Mouse (Mus musculus) midbrain, embryonic 13.5 days (tissue): Measurements from ENCODE around the gene Epb41l1. TPM values are rescaled to one million over a fixed set of nuclear protein-coding genes. Genes with fewer than 3 reads are reported as not detected.
A peak's percentile ranks its signal among the peaks of the same experiment; 100 is the strongest.
"Not testable (repeated sequence)": the region's sequence is repeated elsewhere in the genome, so short reads cannot be mapped to it uniquely, and the experiment has no call there.

ENCODE experiments used
- ATAC-seq: fragments of 200-750 bp; cut with Nextera tagmentation; 2 replicates; pipeline ENCODE4 v1.8.0; 2017; ENCODE audit warnings: mild to moderate bottlenecking, moderate TSS enrichment, moderate library complexity
- H3K27ac ChIP-seq: fragments of 300-500 bp; sonication (generic); 2 replicates; pipeline ENCODE4 v1.5.1; 2015; ENCODE audit warnings: inconsistent platforms, mild to moderate bottlenecking, moderate library complexity
- H3K27me3 ChIP-seq: fragments of 300-500 bp; sonication (generic); 2 replicates; pipeline ENCODE4 v1.6.1; 2015; ENCODE audit warnings: mild to moderate bottlenecking, inconsistent platforms
- H3K36me3 ChIP-seq: fragments of 300-500 bp; sonication (generic); 2 replicates; pipeline ENCODE4 v1.6.1; 2015; ENCODE audit warnings: mild to moderate bottlenecking, inconsistent platforms
- H3K4me1 ChIP-seq: fragments of 300-500 bp; sonication (generic); replicated peaks from 2 replicates; pipeline ENCODE4 v1.6.1; 2015; ENCODE audit warnings: inconsistent platforms
- H3K4me2 ChIP-seq: fragments of 300-500 bp; sonication (generic); replicated peaks from 2 replicates; pipeline ENCODE4 v1.6.1; 2015; ENCODE audit warnings: moderate library complexity, mild to moderate bottlenecking, inconsistent platforms
- H3K4me3 ChIP-seq: fragments of 300-500 bp; sonication (generic); replicated peaks from 2 replicates; pipeline ENCODE4 v1.5.1; 2015; ENCODE audit warnings: mild to moderate bottlenecking, inconsistent platforms
- H3K9ac ChIP-seq: fragments of 300-500 bp; sonication (generic); replicated peaks from 2 replicates; pipeline ENCODE4 v1.6.1; 2015; ENCODE audit warnings: mild to moderate bottlenecking, inconsistent platforms
- H3K9me3 ChIP-seq: fragments of 300-500 bp; sonication (generic); 2 replicates; pipeline ENCODE4 v1.6.1; 2016; ENCODE audit warnings: mild to moderate bottlenecking, inconsistent platforms
- WGBS: fragments of 180-500 bp; shearing (Covaris S2); methylation state at CpG from one replicate; pipeline ENCODE4 v1.1.7; 2015; 5-methylcytosine and 5-hydroxymethylcytosine counted together
- polyA plus RNA-seq: library from polyadenylated mRNA; unstranded; fragments of >200 nt; fragmentation: Nextera tagmentation; extraction: Ambion mirVana; gene quantifications from 2 replicates; pipeline ENCODE4 v1.2.1, GENCODE M21; 2015

Gene Epb41l1
- polyA plus RNA-seq, 1 experiment from 2014 or later = 11.9 TPM

DNA sequence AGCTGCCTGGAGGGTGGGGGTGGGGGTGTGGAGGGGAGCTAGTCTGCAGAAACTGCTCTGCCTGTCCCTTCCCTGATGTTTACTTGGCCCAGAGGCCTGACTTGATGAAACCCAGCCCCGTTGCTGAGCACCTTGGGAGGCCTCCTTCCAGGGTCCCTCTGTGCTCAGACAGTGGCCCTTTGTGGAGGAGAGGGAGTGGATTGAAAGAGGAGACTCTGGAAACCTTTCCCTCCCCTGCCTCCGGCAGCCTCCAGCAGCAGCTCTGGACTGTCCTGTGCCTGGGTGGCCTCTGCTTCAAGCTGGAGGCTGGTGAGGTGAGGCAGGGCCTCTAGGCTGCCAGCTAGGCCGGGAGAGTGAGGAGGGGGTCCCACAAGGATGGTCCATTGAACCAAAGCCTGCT, 13.7 kb upstream of the Epb41l1 start:
- ATAC-seq = peak; percentile 53
- no peak overlapping the region for H3K4me3 ChIP-seq
- no peak overlapping the region for H3K27ac ChIP-seq
- no peak overlapping the region for H3K4me2 ChIP-seq
- peaks cover 18% of the 10 kb centered on the region for H3K4me1 ChIP-seq
- 4% methylated on average over 3 of the region's 3 CpGs for WGBS
- H3K36me3 ChIP-seq = no peaks in the 10 kb centered on the region
- no peaks in the 10 kb centered on the region for H3K27me3 ChIP-seq
- H3K9ac ChIP-seq = peak overlapping the region; percentile 36; the same call in 1 of the 2 replicates
- no peaks in the 10 kb centered on the region for H3K9me3 ChIP-seq

DNA sequence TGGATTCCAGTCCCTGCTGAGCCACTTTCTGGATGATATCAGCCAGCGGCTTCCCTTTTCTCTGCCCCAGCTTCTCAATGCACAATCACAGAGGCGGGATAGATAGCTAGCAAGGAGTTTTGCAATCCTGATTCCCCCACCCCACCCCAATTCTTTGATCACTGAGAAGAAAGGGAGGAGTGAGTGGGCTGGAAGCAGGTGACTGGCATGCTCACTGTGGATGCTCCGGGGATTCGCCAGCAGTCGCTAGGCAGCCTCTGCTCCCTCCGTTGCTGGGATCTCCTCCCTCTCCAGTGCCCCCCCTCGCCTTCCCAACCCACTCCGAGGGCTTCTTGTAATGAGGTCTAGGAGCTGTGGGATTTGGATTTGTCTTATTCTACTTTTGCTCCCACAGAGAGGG, 12.5 kb upstream of the Epb41l1 start:
- Histone ChIP-seq H3K4me2 (no peak overlapping the region; the same call in 1 of the 2 replicates), H3K9me3 (no peaks in the 10 kb centered on the region), H3K27me3 (no peaks in the 10 kb centered on the region), H3K4me1 (peaks cover 18% of the 10 kb centered on the region), H3K27ac (0 out of 2 replicates have a peak overlapping the region, but pooled peaks have one; percentile 35), H3K36me3 (no peaks in the 10 kb centered on the region), H3K9ac (0 out of 2 replicates have a peak overlapping the region, but pooled peaks have one; percentile 28), H3K4me3 (no peak overlapping the region)
- peak; percentile 72; the same call in 1 of the 2 replicates for ATAC-seq
- 14% methylated on average over 8 of the region's 8 CpGs for WGBS

DNA sequence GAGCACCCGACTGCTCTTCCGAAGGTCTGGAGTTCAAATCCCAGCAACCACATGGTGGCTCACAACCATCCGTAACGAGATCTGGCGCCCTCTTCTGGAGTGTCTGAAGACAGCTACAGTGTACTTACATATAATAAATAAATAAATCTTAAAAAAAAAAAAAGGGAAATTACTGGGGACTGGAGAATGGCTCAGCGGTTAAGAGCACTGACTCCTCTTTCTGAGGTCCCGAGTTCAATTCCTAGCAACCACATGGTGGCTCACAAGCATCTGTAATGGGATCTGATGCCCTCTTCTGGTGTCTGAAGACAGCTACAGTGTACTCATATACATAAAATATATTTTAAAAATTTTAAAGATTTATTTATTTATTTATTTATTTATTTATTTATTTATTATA, 9.4 kb upstream of the Epb41l1 start:
- not testable (repeated sequence) for H3K27me3 ChIP-seq, H3K9me3 ChIP-seq, H3K27ac ChIP-seq, H3K4me2 ChIP-seq, ATAC-seq, H3K9ac ChIP-seq, H3K4me3 ChIP-seq, H3K36me3 ChIP-seq
- WGBS = 74% methylated on average over 7 of the region's 7 CpGs
- H3K4me1 ChIP-seq = peaks cover 18% of the 10 kb centered on the region

DNA sequence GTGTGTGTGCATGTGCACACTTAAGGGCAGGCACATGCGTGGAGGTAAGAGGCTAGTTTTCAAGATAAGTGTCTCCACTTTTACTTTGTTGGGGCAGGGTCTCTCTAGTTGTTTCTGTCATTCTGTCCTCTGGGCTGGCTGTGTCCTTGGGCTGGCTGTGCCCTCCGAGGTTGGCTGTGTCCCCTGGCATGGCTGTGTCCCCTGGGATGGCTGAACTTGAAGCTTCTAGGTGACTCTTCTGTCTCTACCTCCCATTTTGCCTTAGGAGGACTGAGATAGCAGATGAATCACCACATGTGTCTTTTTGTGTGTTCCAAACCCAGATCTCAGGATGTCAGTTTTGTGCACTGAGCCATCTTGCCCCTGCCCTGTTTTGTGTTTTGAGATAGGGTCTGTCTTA, 5.7 kb upstream of the Epb41l1 start:
- 74% methylated on average over 2 of the region's 2 CpGs for WGBS
- no peak overlapping the region for H3K4me2 ChIP-seq
- H3K4me1 ChIP-seq = 0 out of 2 replicates have a peak, but pooled peaks cover 6% of the 10 kb centered on the region
- no peak overlapping the region for H3K4me3 ChIP-seq
- no peak overlapping the region for H3K27ac ChIP-seq
- H3K9ac ChIP-seq = no peak overlapping the region
- H3K36me3 ChIP-seq = no peaks in the 10 kb centered on the region
- ATAC-seq = no peak
- peaks cover 12% of the 10 kb centered on the region; the same call in 1 of the 2 replicates for H3K27me3 ChIP-seq
- H3K9me3 ChIP-seq = no peaks in the 10 kb centered on the region

- H3K27me3 ChIP-seq = peaks cover 12% of the 10 kb centered on the region; the same call in 1 of the 2 replicates
- WGBS = 72% methylated on average over 5 of the region's 5 CpGs
- ATAC-seq = no peak
These were observed 5.0 kb upstream of the Epb41l1 start for GRCm38 (mm10) chr2:156415674-156416073.

DNA sequence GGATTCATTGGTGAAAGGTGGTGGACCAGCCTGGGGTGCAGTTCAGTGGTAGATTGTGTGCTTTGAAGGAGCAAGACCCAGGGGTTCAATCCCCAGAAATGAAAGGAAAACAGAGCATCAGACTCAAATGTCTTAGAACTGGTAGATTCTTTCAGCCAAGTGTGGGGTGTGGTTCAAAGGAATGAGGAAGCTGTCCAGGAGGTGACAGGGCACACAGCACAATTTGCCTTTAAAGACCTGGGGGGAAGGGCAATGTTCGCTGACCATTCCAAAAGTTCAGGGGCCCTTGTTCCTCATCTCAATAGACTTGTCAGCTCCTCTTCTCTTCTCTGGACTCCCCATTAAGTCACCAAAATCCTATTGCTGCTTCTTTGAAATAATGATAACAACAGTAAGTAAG, 3.5 kb upstream of the Epb41l1 start:
- H3K4me3 ChIP-seq = no peak overlapping the region
- H3K4me2 ChIP-seq = no peak overlapping the region
- H3K9ac ChIP-seq = no peak overlapping the region
- H3K27me3 ChIP-seq = peaks cover 19% of the 10 kb centered on the region; the same call in 1 of the 2 replicates
- H3K27ac ChIP-seq = no peak overlapping the region
- no peaks in the 10 kb centered on the region for H3K9me3 ChIP-seq
- peaks cover 14% of the 10 kb centered on the region for H3K4me1 ChIP-seq
- WGBS = 79% methylated on average over 1 of the region's 1 CpGs
- no peaks in the 10 kb centered on the region for H3K36me3 ChIP-seq
- no peak for ATAC-seq

More at GRCm38 (mm10) chr2:156415674-156416073, 5.0 kb upstream of the Epb41l1 start:
- Histone ChIP-seq H3K9me3 (no peaks in the 10 kb centered on the region), H3K4me3 (no peak overlapping the region), H3K27ac (no peak overlapping the region), H3K4me2 (no peak overlapping the region), H3K36me3 (no peaks in the 10 kb centered on the region), H3K9ac (no peak overlapping the region), H3K4me1 (peaks cover 11% of the 10 kb centered on the region)

- no peak overlapping the region for H3K27ac ChIP-seq
- no peak for ATAC-seq
- no peaks in the 10 kb centered on the region for H3K36me3 ChIP-seq
- no peak overlapping the region for H3K4me2 ChIP-seq
- H3K4me3 ChIP-seq = no peak overlapping the region
- WGBS = 88% methylated on average over 5 of the region's 5 CpGs
- no peak overlapping the region for H3K9ac ChIP-seq
- H3K27me3 ChIP-seq = peaks cover 29% of the 10 kb centered on the region; the same call in 1 of the 2 replicates
- peaks cover 21% of the 10 kb centered on the region for H3K4me1 ChIP-seq
- no peaks in the 10 kb centered on the region for H3K9me3 ChIP-seq
These were observed 2.2 kb upstream of the Epb41l1 start for GRCm38 (mm10) chr2:156418467-156418866.

- Histone ChIP-seq H3K4me1 (peaks cover 34% of the 10 kb centered on the region), H3K36me3 (0 out of 2 replicates have a peak, but pooled peaks cover 3% of the 10 kb centered on the region), H3K27ac (peak overlapping the region; percentile 92), H3K27me3 (peaks cover 39% of the 10 kb centered on the region), H3K9ac (peak overlapping the region; percentile 88), H3K4me3 (peak overlapping the region; percentile 77), H3K9me3 (no peaks in the 10 kb centered on the region), H3K4me2 (peak overlapping the region; percentile 82)
- ATAC-seq = peak; percentile 43
- WGBS = 5% methylated on average over 13 of the region's 14 CpGs
These were observed 399 bp upstream of the Epb41l1 start for GRCm38 (mm10) chr2:156420327-156420693.

DNA sequence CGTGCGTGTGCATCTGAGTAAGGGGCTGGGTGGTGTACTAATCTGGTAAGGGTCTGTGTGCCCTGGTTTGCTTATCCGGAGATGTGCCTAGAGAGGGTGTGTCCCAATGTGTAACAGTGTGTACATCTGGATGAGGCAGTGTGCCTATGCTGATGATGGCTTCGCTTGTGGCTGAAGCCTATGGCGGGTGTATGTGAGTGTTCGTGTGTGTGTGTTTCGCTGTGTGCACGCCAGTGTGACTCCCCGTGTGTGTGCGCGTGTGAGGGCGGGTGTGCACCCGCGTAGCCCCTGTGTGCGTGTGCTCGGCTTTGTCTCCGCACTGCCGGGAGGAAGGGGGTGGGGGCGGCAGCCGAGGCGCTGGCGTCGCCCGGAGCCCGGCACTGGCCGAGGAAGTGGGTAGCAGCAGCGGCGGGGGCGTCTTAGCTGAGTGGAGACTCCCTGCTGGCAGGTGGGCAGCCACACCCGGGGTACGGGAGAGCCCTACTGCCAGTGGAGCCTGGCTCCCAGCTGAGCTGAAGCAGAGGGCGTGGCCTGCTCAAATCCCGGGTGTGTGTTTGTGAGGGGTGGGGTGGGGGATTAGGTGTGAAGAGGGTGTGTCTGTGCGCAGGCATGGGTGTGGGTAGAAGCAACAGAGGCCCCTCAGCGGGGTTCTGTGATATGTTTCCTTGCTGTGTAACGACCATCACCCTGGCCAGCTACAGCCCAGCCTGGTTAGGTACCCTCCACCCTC, 837 bp downstream of the Epb41l1 start:
- Histone ChIP-seq H3K27me3 (peaks cover 39% of the 10 kb centered on the region), H3K4me3 (peak overlapping the region; percentile 77)
- WGBS = 1% methylated on average over 36 of the region's 36 CpGs

DNA sequence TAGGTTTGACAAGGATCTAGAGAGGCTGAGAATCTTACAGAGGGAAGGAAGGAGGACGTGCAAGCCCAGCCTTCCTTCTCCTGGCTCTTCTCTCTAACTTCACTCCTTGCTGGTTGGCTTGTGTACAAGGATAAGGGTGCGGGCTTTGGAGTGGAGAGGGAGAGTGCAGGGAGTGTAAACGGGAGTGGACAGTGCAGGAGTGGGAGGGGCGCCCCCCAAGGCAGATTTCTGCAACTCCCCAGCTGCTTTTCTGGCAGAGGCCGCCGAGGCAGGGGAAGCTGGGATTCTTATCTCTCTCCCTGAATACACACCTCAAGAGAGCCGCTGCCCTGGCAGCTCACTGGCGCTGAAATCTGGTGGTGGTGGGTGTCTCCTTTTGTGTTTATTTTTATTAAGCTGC, 1.9 kb downstream of the Epb41l1 start:
- WGBS = 8% methylated on average over 7 of the region's 8 CpGs
- Histone ChIP-seq H3K9me3 (no peaks in the 10 kb centered on the region), H3K27me3 (peaks cover 39% of the 10 kb centered on the region), H3K4me2 (peak overlapping the region; percentile 82), H3K36me3 (0 out of 2 replicates have a peak, but pooled peaks cover 6% of the 10 kb centered on the region), H3K4me3 (peak overlapping the region; percentile 77), H3K9ac (peak overlapping the region; percentile 88), H3K27ac (peak overlapping the region; percentile 92), H3K4me1 (peaks cover 43% of the 10 kb centered on the region)
- no peak for ATAC-seq

More for the DNA sequence above, 837 bp downstream of the Epb41l1 start:
- no peaks in the 10 kb centered on the region for H3K9me3 ChIP-seq
- peak overlapping the region; percentile 92 for H3K27ac ChIP-seq
- H3K4me2 ChIP-seq = peak overlapping the region; percentile 82
- H3K36me3 ChIP-seq = 0 out of 2 replicates have a peak, but pooled peaks cover 3% of the 10 kb centered on the region
- peak overlapping the region; percentile 88 for H3K9ac ChIP-seq
- H3K4me1 ChIP-seq = peaks cover 43% of the 10 kb centered on the region
- ATAC-seq = peak; percentile 86

DNA sequence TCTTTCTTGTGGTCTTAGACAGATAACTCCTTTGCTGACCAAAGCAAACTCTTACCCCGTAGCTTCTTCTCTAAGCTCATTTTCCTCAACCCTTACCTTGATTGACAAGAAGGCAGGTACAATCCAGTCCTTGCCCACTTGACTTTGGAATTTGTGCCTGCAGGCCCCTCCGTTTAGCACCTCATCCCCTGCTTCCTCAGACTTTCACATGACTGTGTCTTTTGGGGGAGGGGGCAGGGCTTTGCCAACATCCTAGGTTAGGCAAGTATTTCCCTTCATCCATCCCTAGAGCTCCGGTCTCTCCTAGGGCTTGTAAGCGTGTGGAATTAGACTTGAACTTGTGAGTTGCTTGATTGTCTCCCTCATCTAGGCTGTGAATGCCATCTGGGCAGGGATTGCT, 3.0 kb downstream of the Epb41l1 start:
- peaks cover 43% of the 10 kb centered on the region for H3K4me1 ChIP-seq

GRCm38 (mm10) chr2:156425618-156426017, 4.9 kb downstream of the Epb41l1 start:
- 0 out of 2 replicates have a peak overlapping the region, but pooled peaks have one; percentile 0 for H3K27ac ChIP-seq
- H3K36me3 ChIP-seq = 0 out of 2 replicates have a peak, but pooled peaks cover 6% of the 10 kb centered on the region
- H3K27me3 ChIP-seq = peaks cover 28% of the 10 kb centered on the region
- no peak overlapping the region for H3K4me3 ChIP-seq
- ATAC-seq = no peak
- no peak overlapping the region for H3K9ac ChIP-seq
- H3K4me2 ChIP-seq = peak overlapping the region; percentile 33
- WGBS = 23% methylated on average over 2 of the region's 2 CpGs
- H3K4me1 ChIP-seq = peaks cover 32% of the 10 kb centered on the region
- no peaks in the 10 kb centered on the region for H3K9me3 ChIP-seq

More for the DNA sequence above, 3.0 kb downstream of the Epb41l1 start:
- H3K4me2 ChIP-seq = peak overlapping the region; percentile 82; the same call in 1 of the 2 replicates
- no peak overlapping the region for H3K9ac ChIP-seq
- peaks cover 39% of the 10 kb centered on the region for H3K27me3 ChIP-seq
- H3K9me3 ChIP-seq = no peaks in the 10 kb centered on the region
- ATAC-seq = no peak
- H3K36me3 ChIP-seq = 0 out of 2 replicates have a peak, but pooled peaks cover 6% of the 10 kb centered on the region
- no peak overlapping the region for H3K4me3 ChIP-seq
- H3K27ac ChIP-seq = no peak overlapping the region
- 93% methylated on average over 4 of the region's 4 CpGs for WGBS
